In genomic region chr10:100160532-100160852, GRCm38 (mm10) we compare ENCODE assay signal across 9 mouse cellular contexts.
A peak's percentile ranks its signal among the peaks of the same experiment; 100 is the strongest.
DNase-seq lines count a peak whose midpoint lies in the region; ATAC-seq and TF ChIP-seq lines count a peak whose summit lies in the region.
"Had no signal": no experiment of that assay in that cellular context is flagged by ENCODE, and none has a peak within 500 bp of the region (broad histone marks: within the 10 kb centered on the region; RNA-seq: fewer than 3 reads in every experiment).

No protein-coding gene starts in this region.

- DNase-seq in gastrocnemius, adult 2 months: no peak
- no peak for DNase-seq in gastrocnemius, postnatal 10 days
- no peak for DNase-seq in layer of hippocampus, adult 2 months (ENCODE audit: low spot score in 2 of 2)
- DNase-seq in layer of hippocampus, adult 8-10 months (ENCODE audit: low spot score in 2 of 2): no peak
- peak; percentile 7 for DNase-seq in splenic B cell, adult 2 months (ENCODE audit: low read depth, low spot score)
- no peak for DNase-seq in urinary bladder, postnatal 14 days (ENCODE audit: low spot score)
- no peak for DNase-seq in forebrain, embryonic 14.5 days (ENCODE audit: low spot score)

- H3K36me3 ChIP-seq in intestine, embryonic 15.5 days: no peaks in the 10 kb centered on the region
- H3K36me3 ChIP-seq in splenic B cell, adult 2 months (ENCODE audit: control insufficient read depth, insufficient read depth, low read length, poor library complexity, severe bottlenecking): no peaks in the 10 kb centered on the region
- no peaks in the 10 kb centered on the region for H3K36me3 ChIP-seq in forebrain, embryonic 14.5 days (ENCODE audit: control insufficient read depth, insufficient read depth, low read length)

- peak overlapping the region; percentile 50; the same call in 1 of the 2 replicates for H3K4me3 ChIP-seq in gastrocnemius, adult 2 months
- H3K4me3 ChIP-seq in layer of hippocampus, adult 2 months: no peak overlapping the region
- H3K4me3 ChIP-seq in intestine, embryonic 15.5 days (replicated peaks): no peak overlapping the region
- H3K4me3 ChIP-seq in forebrain, embryonic 14.5 days (ENCODE audit: low read depth, low read length): no peak overlapping the region

- no peaks in the 10 kb centered on the region for H3K27me3 ChIP-seq in intestine, embryonic 15.5 days (replicated peaks)
- no peaks in the 10 kb centered on the region for H3K27me3 ChIP-seq in splenic B cell, adult 2 months (ENCODE audit: control insufficient read depth, insufficient read depth, low read length, poor library complexity, severe bottlenecking)
- no peaks in the 10 kb centered on the region for H3K27me3 ChIP-seq in forebrain, embryonic 14.5 days (replicated peaks; ENCODE audit: control insufficient read depth, insufficient read depth, low read length)

- peak overlapping the region; percentile 30 for H3K4me2 ChIP-seq in intestine, embryonic 15.5 days (replicated peaks)
- no peak overlapping the region for H3K4me2 ChIP-seq in forebrain, embryonic 14.5 days (ENCODE audit: low read length)

- intact Hi-C loops in gastrocnemius, adult 2 months (cut with DNase I): loop anchor here (5.0 to 10.0 kb wide), 3 partner anchors 96 to 326 kb away; partner anchors contain the start of gene Kitl

- no peak for TF ChIP-seq CTCF in gastrocnemius, adult 2 months (IDR thresholded peaks at IDR 0.05)
- TF ChIP-seq CTCF in layer of hippocampus, adult 2 months (conservative IDR thresholded peaks at IDR 0.05): no peak

- no peaks in the 10 kb centered on the region for H3K9me3 ChIP-seq in intestine, embryonic 15.5 days
- no peaks in the 10 kb centered on the region for H3K9me3 ChIP-seq in forebrain, embryonic 14.5 days (replicated peaks; ENCODE audit: control insufficient read depth, low read length)

- no peak overlapping the region for H3K9ac ChIP-seq in intestine, embryonic 15.5 days
- H3K9ac ChIP-seq in forebrain, embryonic 14.5 days (ENCODE audit: low read length): no peak overlapping the region

- no peak for ATAC-seq in intestine, embryonic 15.5 days
- no peak for ATAC-seq in forebrain, embryonic 14.5 days
- ATAC-seq: hindbrain, embryonic 16.5 days had no signal

- peak overlapping the region; percentile 67 for H3K27ac ChIP-seq in gastrocnemius, adult 2 months
- peak overlapping the region; percentile 75; the same call in 1 of the 2 replicates for H3K27ac ChIP-seq in layer of hippocampus, adult 2 months
- H3K27ac ChIP-seq in intestine, embryonic 15.5 days: 0 out of 2 replicates have a peak overlapping the region, but pooled peaks have one; percentile 11
- no peak overlapping the region for H3K27ac ChIP-seq in forebrain, embryonic 14.5 days (ENCODE audit: low read depth, low read length)

- 0 out of 2 replicates have a peak, but pooled peaks cover 4% of the 10 kb centered on the region for H3K4me1 ChIP-seq in intestine, embryonic 15.5 days (replicated peaks)
- no peaks in the 10 kb centered on the region for H3K4me1 ChIP-seq in forebrain, embryonic 14.5 days (ENCODE audit: control insufficient read depth, insufficient read depth, low read length)

- 40% methylated on average over 4 of the region's 4 CpGs for WGBS in intestine, embryonic 15.5 days
- WGBS in forebrain, embryonic 14.5 days: 87% methylated on average over 4 of the region's 4 CpGs
